ENCODE assay signal across 10 mouse cellular contexts in genomic region chr14:79124643-79125042, GRCm38 (mm10).
DNase-seq lines count a peak whose midpoint lies in the region; ATAC-seq and TF ChIP-seq lines count a peak whose summit lies in the region.
"Had no signal": no experiment of that assay in that cellular context is flagged by ENCODE, and none has a peak within 500 bp of the region (broad histone marks: within the 10 kb centered on the region; RNA-seq: fewer than 3 reads in every experiment).

No protein-coding gene starts in this region.

- TF ChIP-seq POLR2A in MEL (IDR thresholded peaks at IDR 0.05; ENCODE audit: control insufficient read depth in 1 of 2, insufficient read depth in 1 of 2, low read depth in 1 of 2, low read length in 2 of 2, poor library complexity in 1 of 2) = no peak

- no peak overlapping the region for H3K4me2 ChIP-seq in midbrain, embryonic 11.5 days
- H3K4me2 ChIP-seq: embryonic facial prominence, embryonic 13.5 days; liver, embryonic 15.5 days had no signal

- H3K9me3 ChIP-seq in MEL (replicated peaks; ENCODE audit: insufficient read depth, low read length) = no peaks in the 10 kb centered on the region
- no peaks in the 10 kb centered on the region for H3K9me3 ChIP-seq in midbrain, embryonic 11.5 days (ENCODE audit: control insufficient read depth, low read length)
- H3K9me3 ChIP-seq: embryonic facial prominence, embryonic 13.5 days; liver, embryonic 15.5 days had no signal

- ATAC-seq in midbrain, embryonic 11.5 days (ENCODE audit: low FRiP score) = peak; percentile 63; the same call in 1 of the 2 replicates

- peak; percentile 22 for DNase-seq in left cerebral cortex, adult 11 months (ENCODE audit: low spot score)
- DNase-seq in left cerebral cortex, postnatal 36 days (ENCODE audit: low spot score in 2 of 2) = no peak
- DNase-seq in MEL (ENCODE audit: low read depth, low spot score) = peak; percentile 57
- DNase-seq in cerebellum, adult 11-12 months = peak; percentile 18
- DNase-seq in forelimb bud, embryonic 11.5 days (ENCODE audit: low read depth, low spot score) = peak; percentile 63
- DNase-seq in kidney, postnatal 36 days = peak; percentile 37 to 55
- no peak for DNase-seq in midbrain, embryonic 11.5 days (ENCODE audit: low spot score, missing footprints)
- no peak for DNase-seq in ovary, adult 18-20 months (ENCODE audit: low spot score)

- no peaks in the 10 kb centered on the region for H3K79me2 ChIP-seq in MEL (ENCODE audit: control insufficient read depth, insufficient read depth, low read length, poor library complexity)

- no peaks in the 10 kb centered on the region for H3K4me1 ChIP-seq in MEL (ENCODE audit: control insufficient read depth in 1 of 2, insufficient read depth in 2 of 2, low read length in 2 of 2)
- H3K4me1 ChIP-seq in midbrain, embryonic 11.5 days (ENCODE audit: control insufficient read depth, insufficient read depth, low read length) = no peaks in the 10 kb centered on the region
- H3K4me1 ChIP-seq: liver, embryonic 15.5 days had no signal

- no peak overlapping the region for H3K9ac ChIP-seq in MEL (ENCODE audit: control insufficient read depth, low read depth, low read length, poor library complexity, severe bottlenecking)
- H3K9ac ChIP-seq in midbrain, embryonic 11.5 days (ENCODE audit: low read length) = no peak overlapping the region
- H3K9ac ChIP-seq: embryonic facial prominence, embryonic 13.5 days; liver, embryonic 15.5 days had no signal

- H3K27me3 ChIP-seq in MEL (ENCODE audit: control insufficient read depth in 1 of 2, insufficient read depth in 2 of 2, low read length in 2 of 2) = no peaks in the 10 kb centered on the region
- no peaks in the 10 kb centered on the region for H3K27me3 ChIP-seq in midbrain, embryonic 11.5 days (ENCODE audit: control insufficient read depth, insufficient read depth, low read length)
- H3K27me3 ChIP-seq: embryonic facial prominence, embryonic 13.5 days; liver, embryonic 15.5 days had no signal

- H3K27ac ChIP-seq in MEL (ENCODE audit: control insufficient read depth, low read depth, low read length) = no peak overlapping the region
- H3K27ac ChIP-seq in midbrain, embryonic 11.5 days (ENCODE audit: low read depth, low read length) = no peak overlapping the region
- H3K27ac ChIP-seq: embryonic facial prominence, embryonic 13.5 days; liver, embryonic 15.5 days had no signal

- H3K4me3 ChIP-seq in MEL (ENCODE audit: control insufficient read depth in 1 of 2, insufficient read depth in 1 of 2, low read depth in 2 of 2, low read length in 2 of 2) = no peak overlapping the region
- no peak overlapping the region for H3K4me3 ChIP-seq in midbrain, embryonic 11.5 days (ENCODE audit: low read depth, low read length)
- H3K4me3 ChIP-seq: embryonic facial prominence, embryonic 13.5 days; liver, embryonic 15.5 days had no signal

- peak in 2 of 3 experiments; percentile 33 to 80; a peak in 4 of 6 replicates for TF ChIP-seq CTCF in MEL (IDR thresholded peaks at IDR 0.05 in 2 of 3, conservative IDR thresholded peaks at IDR 0.05 in 1 of 3; ENCODE audit: control insufficient read depth in 1 of 3, insufficient read depth in 1 of 3, low read depth in 2 of 3, low read length in 3 of 3, poor library complexity in 1 of 3, severe bottlenecking in 1 of 3)

- TF ChIP-seq RAD21 in MEL (IDR thresholded peaks at IDR 0.05; ENCODE audit: low read depth, low read length) = peak; percentile 87

- no peak for TF ChIP-seq EP300 in MEL (IDR thresholded peaks at IDR 0.05; ENCODE audit: low read depth in 1 of 2, low read length in 2 of 2)

- intact Hi-C loops in left cerebral cortex, postnatal 36 days (cut with DNase I) = loop anchor here (2.0 kb wide), 1 partner anchor 202 kb away; no protein-coding TSS in a partner anchor

- 42% methylated on average over 5 of the region's 5 CpGs for WGBS in midbrain, embryonic 11.5 days

- no peaks in the 10 kb centered on the region for H3K36me3 ChIP-seq in MEL (ENCODE audit: control insufficient read depth in 1 of 2, insufficient read depth in 2 of 2, low read length in 2 of 2)
- no peaks in the 10 kb centered on the region for H3K36me3 ChIP-seq in midbrain, embryonic 11.5 days (ENCODE audit: control insufficient read depth, insufficient read depth, low read length)
- H3K36me3 ChIP-seq: embryonic facial prominence, embryonic 13.5 days; liver, embryonic 15.5 days had no signal

TF ChIP-seq in MEL, 35 proteins besides CTCF, POLR2A, EP300 and RAD21:
- TF ChIP-seq RCOR1 (IDR thresholded peaks at IDR 0.05; ENCODE audit: low read depth, low read length) (no peak), SMC3 (IDR thresholded peaks at IDR 0.05; ENCODE audit: low read depth, low read length) (peak; percentile 84), ZC3H11A (IDR thresholded peaks at IDR 0.05; ENCODE audit: low read depth, low read length) (peak; percentile 75)
TF ChIP-seq in MEL: peak in this region for 2.

Comparison
In these comparisons a context has a peak if more than half of its experiments do, and no peak if none do; other contexts are left out.
1. DNase-seq: peak in left cerebral cortex, adult 11 months (single experiment), MEL (single experiment), cerebellum, adult 11-12 months (single experiment), forelimb bud, embryonic 11.5 days (single experiment) and kidney, postnatal 36 days (2 of 2); none in left cerebral cortex, postnatal 36 days (0 of 2), midbrain, embryonic 11.5 days (single experiment) and ovary, adult 18-20 months (single experiment).